Mouse (Mus musculus): ENCODE measurements around the gene Gpsm1. TPM values are rescaled to one million over a fixed set of nuclear protein-coding genes. Genes with fewer than 3 reads are reported as not detected.

The Gpsm1 gene
- polyA plus RNA-seq, 1 experiment from 2014 or later: 6.9 TPM

DNA sequence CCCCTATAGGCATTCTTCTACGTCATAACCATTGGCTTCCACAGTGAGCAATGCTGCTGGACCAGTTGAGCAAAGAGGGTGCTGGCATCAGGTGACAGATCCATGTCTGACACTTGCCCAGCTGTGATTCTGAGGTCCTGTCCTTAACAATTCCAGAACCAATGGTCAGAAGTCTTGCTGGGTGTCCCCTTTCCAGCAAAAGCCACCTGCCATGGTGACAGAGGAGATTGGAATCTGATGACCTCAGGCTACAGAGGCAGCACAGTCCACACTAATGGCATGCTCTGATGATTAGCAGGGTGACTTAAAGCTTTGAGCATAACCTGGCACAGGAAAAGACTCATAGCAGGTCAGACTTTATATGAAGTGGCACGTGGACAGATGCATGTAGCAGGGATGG is 9.8 kb upstream of the Gpsm1 start:
- no peaks in the 10 kb centered on the region for H3K36me3 ChIP-seq (ENCODE audit: control insufficient read depth, insufficient read depth)
- no peak for TF ChIP-seq CTCF (IDR thresholded peaks at IDR 0.05; ENCODE audit: low read depth)
- H3K9ac ChIP-seq (ENCODE audit: low read depth, low read length): no peak overlapping the region
- no peak overlapping the region for H3K27ac ChIP-seq (ENCODE audit: low read depth, low read length)
- no peaks in the 10 kb centered on the region for H3K27me3 ChIP-seq (replicated peaks; ENCODE audit: control insufficient read depth, insufficient read depth, low read length)
- H3K4me2 ChIP-seq (replicated peaks; ENCODE audit: low read depth): no peak overlapping the region
- WGBS: 78% methylated on average over 2 of the region's 2 CpGs
- no peaks in the 10 kb centered on the region for H3K9me3 ChIP-seq (ENCODE audit: control insufficient read depth)
- no peak overlapping the region for H3K4me3 ChIP-seq (ENCODE audit: low read depth, low read length)
- ATAC-seq: no peak
- H3K4me1 ChIP-seq (replicated peaks; ENCODE audit: control insufficient read depth, insufficient read depth, low read length): no peaks in the 10 kb centered on the region

DNA sequence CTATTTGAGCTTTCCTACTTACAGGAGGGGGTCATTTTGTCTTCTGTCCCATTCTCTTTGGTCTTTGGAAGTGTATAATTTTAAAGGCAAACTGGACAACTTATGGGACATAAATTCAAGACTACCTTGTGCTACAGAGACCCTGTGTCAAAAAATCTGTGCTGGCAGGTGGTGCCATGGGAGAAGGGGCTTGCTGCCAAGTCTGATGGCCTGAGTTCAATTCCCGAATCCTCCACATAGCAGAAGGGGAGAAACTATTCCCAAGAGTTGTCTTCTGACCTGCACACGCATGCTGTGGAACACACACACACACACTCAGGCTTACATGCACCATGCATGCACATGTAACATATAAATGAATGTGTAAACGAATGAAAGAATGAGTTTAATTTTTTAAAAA is 8.6 kb upstream of the Gpsm1 start:
- Histone ChIP-seq H3K4me2 (replicated peaks; ENCODE audit: low read depth) (no peak overlapping the region), H3K27me3 (replicated peaks; ENCODE audit: control insufficient read depth, insufficient read depth, low read length) (no peaks in the 10 kb centered on the region), H3K4me1 (replicated peaks; ENCODE audit: control insufficient read depth, insufficient read depth, low read length) (no peaks in the 10 kb centered on the region), H3K9ac (ENCODE audit: low read depth, low read length) (no peak overlapping the region), H3K9me3 (ENCODE audit: control insufficient read depth) (no peaks in the 10 kb centered on the region), H3K27ac (ENCODE audit: low read depth, low read length) (no peak overlapping the region), H3K36me3 (ENCODE audit: control insufficient read depth, insufficient read depth) (no peaks in the 10 kb centered on the region), H3K4me3 (ENCODE audit: low read depth, low read length) (no peak overlapping the region)
- no peak for TF ChIP-seq CTCF (IDR thresholded peaks at IDR 0.05; ENCODE audit: low read depth)
- WGBS: 91% methylated on average over 3 of the region's 3 CpGs
- ATAC-seq: no peak

DNA sequence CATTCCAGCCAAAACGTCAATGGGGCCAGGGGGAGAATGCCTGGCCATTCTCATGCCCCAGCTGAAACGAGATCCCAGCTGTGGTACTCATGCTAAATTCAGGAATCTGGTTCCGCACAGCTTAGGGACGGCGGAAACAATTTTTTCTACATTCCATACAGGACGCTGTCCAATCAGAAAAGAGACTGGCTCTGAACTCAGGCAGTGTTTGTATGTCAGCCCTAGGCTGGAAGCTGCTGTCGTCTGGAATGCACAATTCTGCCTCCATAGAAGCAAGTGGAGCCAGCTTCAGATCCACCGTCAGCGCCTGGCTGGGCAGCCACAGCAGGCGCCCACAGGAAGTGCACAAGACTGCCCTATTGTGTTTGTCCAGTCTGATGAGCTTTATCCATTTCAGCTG is 5.6 kb upstream of the Gpsm1 start:
- H3K9me3 ChIP-seq (ENCODE audit: control insufficient read depth): no peaks in the 10 kb centered on the region
- H3K9ac ChIP-seq (ENCODE audit: low read depth, low read length): no peak overlapping the region
- TF ChIP-seq CTCF (IDR thresholded peaks at IDR 0.05; ENCODE audit: low read depth): no peak
- peak overlapping the region; percentile 54 for H3K27ac ChIP-seq (ENCODE audit: low read depth, low read length)
- ATAC-seq: peak; percentile 22; the same call in 1 of the 2 replicates
- no peaks in the 10 kb centered on the region for H3K4me1 ChIP-seq (replicated peaks; ENCODE audit: control insufficient read depth, insufficient read depth, low read length)
- WGBS: 21% methylated on average over 10 of the region's 10 CpGs
- no peaks in the 10 kb centered on the region for H3K27me3 ChIP-seq (replicated peaks; ENCODE audit: control insufficient read depth, insufficient read depth, low read length)
- no peaks in the 10 kb centered on the region for H3K36me3 ChIP-seq (ENCODE audit: control insufficient read depth, insufficient read depth)
- H3K4me3 ChIP-seq (ENCODE audit: low read depth, low read length): no peak overlapping the region
- H3K4me2 ChIP-seq (replicated peaks; ENCODE audit: low read depth): 0 out of 2 replicates have a peak overlapping the region, but pooled peaks have one; percentile 6

DNA sequence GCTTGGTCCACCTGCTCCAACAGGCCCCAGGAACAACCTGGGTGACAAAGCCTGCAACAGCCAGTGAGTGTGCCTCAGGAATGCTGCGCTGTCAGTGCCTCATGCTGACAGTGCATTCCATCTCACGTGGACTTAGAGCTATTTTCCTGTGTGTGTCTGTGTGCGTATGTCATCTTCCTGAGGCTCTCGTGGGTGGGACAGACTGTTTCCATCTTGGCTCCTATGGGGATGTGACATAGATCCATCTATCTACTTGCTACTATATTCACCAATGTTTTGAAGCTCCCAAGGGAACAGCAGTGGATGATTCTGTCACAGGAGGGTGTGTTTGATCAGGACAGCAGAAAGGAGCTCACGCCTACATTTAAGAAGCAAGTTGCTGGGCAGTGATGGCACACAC is 3.4 kb upstream of the Gpsm1 start:
- no peak overlapping the region for H3K4me2 ChIP-seq (replicated peaks; ENCODE audit: low read depth)
- H3K27me3 ChIP-seq (replicated peaks; ENCODE audit: control insufficient read depth, insufficient read depth, low read length): no peaks in the 10 kb centered on the region
- H3K27ac ChIP-seq (ENCODE audit: low read depth, low read length): no peak overlapping the region
- TF ChIP-seq CTCF (IDR thresholded peaks at IDR 0.05; ENCODE audit: low read depth): no peak
- WGBS: 57% methylated on average over 5 of the region's 5 CpGs
- no peaks in the 10 kb centered on the region for H3K9me3 ChIP-seq (ENCODE audit: control insufficient read depth)
- 0 out of 2 replicates have a peak, but pooled peaks cover 2% of the 10 kb centered on the region for H3K4me1 ChIP-seq (replicated peaks; ENCODE audit: control insufficient read depth, insufficient read depth, low read length)
- no peak overlapping the region for H3K4me3 ChIP-seq (ENCODE audit: low read depth, low read length)
- H3K36me3 ChIP-seq (ENCODE audit: control insufficient read depth, insufficient read depth): no peaks in the 10 kb centered on the region
- H3K9ac ChIP-seq (ENCODE audit: low read depth, low read length): no peak overlapping the region
- ATAC-seq: no peak

DNA sequence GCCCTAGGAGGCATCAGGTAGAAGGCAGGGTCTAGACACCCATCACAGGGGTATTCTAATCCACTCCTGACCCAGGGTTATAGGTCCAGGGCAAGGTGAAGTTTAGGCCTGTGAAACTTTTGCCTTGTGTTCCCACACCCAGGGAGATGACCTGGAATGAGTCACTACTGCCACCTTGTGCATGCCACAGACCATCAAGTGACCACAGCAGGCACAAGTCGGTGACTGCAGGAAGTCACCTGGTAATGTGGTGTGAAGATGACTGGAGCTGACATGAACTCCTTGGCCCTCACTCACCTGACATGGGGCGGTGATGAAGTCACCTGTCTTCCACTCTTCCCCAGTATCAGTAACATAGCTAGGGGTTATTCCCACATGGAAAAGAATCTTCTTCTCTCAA is 2.5 kb upstream of the Gpsm1 start:
- WGBS: 53% methylated on average over 2 of the region's 2 CpGs
- peak; percentile 62 for TF ChIP-seq CTCF (IDR thresholded peaks at IDR 0.05; ENCODE audit: low read depth)
- Histone ChIP-seq H3K4me2 (replicated peaks; ENCODE audit: low read depth) (no peak overlapping the region), H3K4me1 (replicated peaks; ENCODE audit: control insufficient read depth, insufficient read depth, low read length) (0 out of 2 replicates have a peak, but pooled peaks cover 2% of the 10 kb centered on the region), H3K36me3 (ENCODE audit: control insufficient read depth, insufficient read depth) (no peaks in the 10 kb centered on the region), H3K4me3 (ENCODE audit: low read depth, low read length) (no peak overlapping the region), H3K9me3 (ENCODE audit: control insufficient read depth) (no peaks in the 10 kb centered on the region), H3K27ac (ENCODE audit: low read depth, low read length) (no peak overlapping the region), H3K27me3 (replicated peaks; ENCODE audit: control insufficient read depth, insufficient read depth, low read length) (no peaks in the 10 kb centered on the region), H3K9ac (ENCODE audit: low read depth, low read length) (no peak overlapping the region)
- ATAC-seq: no peak

DNA sequence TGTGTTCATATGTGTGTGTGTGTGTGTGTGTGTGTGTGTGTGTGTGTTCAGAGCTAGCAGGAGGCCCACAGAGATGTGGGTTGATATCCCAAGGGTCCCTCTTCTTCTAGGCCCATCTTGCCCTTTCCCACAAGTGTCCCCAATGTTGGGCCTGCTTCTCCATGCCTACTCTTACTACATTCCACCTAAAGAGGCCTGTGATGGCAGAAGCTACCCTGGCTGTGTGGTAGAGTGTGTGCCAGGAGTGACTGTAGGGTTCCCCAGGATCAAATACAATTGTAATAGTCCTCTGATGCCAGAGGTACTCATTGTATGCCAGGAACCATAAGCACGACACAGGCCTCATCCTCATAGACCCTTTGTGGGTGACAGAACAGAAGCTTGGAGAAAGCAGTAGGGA is 1.9 kb upstream of the Gpsm1 start:
- Histone ChIP-seq H3K9me3 (ENCODE audit: control insufficient read depth) (no peaks in the 10 kb centered on the region), H3K4me3 (ENCODE audit: low read depth, low read length) (no peak overlapping the region), H3K9ac (ENCODE audit: low read depth, low read length) (no peak overlapping the region), H3K4me2 (replicated peaks; ENCODE audit: low read depth) (no peak overlapping the region), H3K27me3 (replicated peaks; ENCODE audit: control insufficient read depth, insufficient read depth, low read length) (no peaks in the 10 kb centered on the region), H3K27ac (ENCODE audit: low read depth, low read length) (no peak overlapping the region), H3K4me1 (replicated peaks; ENCODE audit: control insufficient read depth, insufficient read depth, low read length) (0 out of 2 replicates have a peak, but pooled peaks cover 2% of the 10 kb centered on the region), H3K36me3 (ENCODE audit: control insufficient read depth, insufficient read depth) (no peaks in the 10 kb centered on the region)
- ATAC-seq: no peak
- 93% methylated on average over 1 of the region's 1 CpGs for WGBS
- TF ChIP-seq CTCF (IDR thresholded peaks at IDR 0.05; ENCODE audit: low read depth): no peak
